Mouse (Mus musculus): Measurements from ENCODE around the gene Pitpnc1. TPM values are rescaled to one million over a fixed set of nuclear protein-coding genes. Genes with fewer than 3 reads are reported as not detected.

Gene Pitpnc1
- polyA plus RNA-seq, 2 experiments, result 3.0 to 5.8 TPM

DNA sequence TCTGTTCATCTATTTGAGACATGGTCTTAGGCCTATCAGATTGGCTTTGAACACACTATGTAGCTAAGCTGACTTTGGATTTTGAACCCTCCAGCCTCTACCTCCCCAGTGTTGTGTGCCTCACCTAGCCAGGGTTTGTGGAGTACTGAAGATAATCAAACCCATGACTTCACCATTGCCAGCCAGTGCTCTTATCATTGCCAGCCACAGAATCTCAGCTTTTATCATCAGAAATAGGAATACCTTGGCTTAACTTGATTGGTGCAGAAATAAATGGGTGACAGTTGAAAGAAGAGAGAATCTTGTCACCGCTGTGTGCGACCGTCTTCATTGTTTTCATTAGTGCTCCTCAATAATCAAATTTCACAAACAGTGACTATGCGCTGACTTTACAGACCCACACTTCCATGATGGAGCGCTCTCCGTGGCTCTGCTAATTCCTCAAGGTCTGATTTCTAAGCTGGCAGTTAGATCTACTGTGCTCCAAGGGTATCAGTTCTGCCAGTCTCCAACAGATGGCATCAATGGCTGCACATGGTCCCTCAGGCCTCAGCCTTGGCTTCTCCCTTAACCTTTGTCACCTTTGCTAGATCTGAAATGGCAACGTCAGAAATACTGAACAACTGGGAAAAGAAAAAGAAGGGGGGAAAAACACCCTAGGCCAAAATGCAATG, 77.2 kb downstream of the Pitpnc1 start:
- H3K27me3 ChIP-seq (ENCODE audit: control insufficient read depth, insufficient read depth, low read length), result no peaks in the 10 kb centered on the region
- H3K36me3 ChIP-seq (replicated peaks; ENCODE audit: control insufficient read depth, insufficient read depth, low read depth), result no peaks in the 10 kb centered on the region
- no peaks in the 10 kb centered on the region for H3K9me3 ChIP-seq (ENCODE audit: control insufficient read depth, low read length)
- H3K4me1 ChIP-seq (replicated peaks; ENCODE audit: control insufficient read depth in 2 of 2, insufficient read depth in 2 of 2, low read length in 1 of 2), result peaks cover 40 to 48% of the 10 kb centered on the region in 2 experiments
- H3K4me2 ChIP-seq (ENCODE audit: low read depth), result no peak overlapping the region
- H3K9ac ChIP-seq (replicated peaks), result no peak overlapping the region
- peak in 1 of 3 experiments; percentile 45 for DNase-seq (ENCODE audit: low read depth in 3 of 3, low spot score in 3 of 3)
- H3K4me3 ChIP-seq (ENCODE audit: insufficient read depth in 1 of 2, low read depth in 2 of 2, low read length in 2 of 2), result no peak overlapping the region
- H3K27ac ChIP-seq, result no peak overlapping the region
- ATAC-seq (ENCODE audit: insufficient read depth), result no peak
- peak; percentile 53 for TF ChIP-seq CTCF (IDR thresholded peaks at IDR 0.05; ENCODE audit: low read depth)
- TF ChIP-seq EP300 (IDR thresholded peaks at IDR 0.05; ENCODE audit: low read depth), result peak; percentile 71
- 47% methylated on average over 7 of the region's 7 CpGs for WGBS (ENCODE audit: insufficient replicate concordance)

DNA sequence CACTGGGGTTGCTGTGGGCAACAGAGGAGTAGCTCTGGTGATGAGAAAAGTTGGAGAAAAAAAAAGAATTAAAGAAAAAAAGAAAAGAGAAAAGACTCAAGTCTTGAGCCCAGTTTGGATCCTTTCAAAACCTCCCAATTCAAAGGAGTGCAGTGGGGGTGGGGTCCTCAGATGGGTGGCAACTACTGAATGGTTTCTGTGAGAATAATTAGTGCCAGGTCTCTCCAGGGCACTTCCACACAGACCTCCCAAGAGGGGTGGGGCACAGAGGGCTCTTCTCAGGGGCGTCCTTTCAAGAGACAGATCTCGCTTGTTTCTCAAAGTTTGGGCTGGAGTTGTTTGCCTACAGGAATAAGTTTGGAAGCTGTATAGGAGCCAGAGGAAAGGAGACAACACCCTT, 80.0 kb downstream of the Pitpnc1 start:
- no peaks in the 10 kb centered on the region for H3K9me3 ChIP-seq (ENCODE audit: control insufficient read depth, low read length)
- H3K27me3 ChIP-seq (ENCODE audit: control insufficient read depth, insufficient read depth, low read length), result no peaks in the 10 kb centered on the region
- TF ChIP-seq EP300 (IDR thresholded peaks at IDR 0.05; ENCODE audit: low read depth) (no peak), CTCF (IDR thresholded peaks at IDR 0.05; ENCODE audit: low read depth) (no peak)
- no peak overlapping the region for H3K9ac ChIP-seq (replicated peaks)
- no peak overlapping the region for H3K4me3 ChIP-seq (ENCODE audit: insufficient read depth in 1 of 2, low read depth in 2 of 2, low read length in 2 of 2)
- DNase-seq (ENCODE audit: low read depth in 3 of 3, low spot score in 3 of 3), result no peak
- 79% methylated on average over 2 of the region's 2 CpGs for WGBS (ENCODE audit: insufficient replicate concordance)
- ATAC-seq (ENCODE audit: insufficient read depth), result no peak
- H3K4me1 ChIP-seq (replicated peaks; ENCODE audit: control insufficient read depth in 2 of 2, insufficient read depth in 2 of 2, low read length in 1 of 2), result peaks cover 12 to 23% of the 10 kb centered on the region in 2 experiments
- no peak overlapping the region for H3K27ac ChIP-seq
- H3K36me3 ChIP-seq (replicated peaks; ENCODE audit: control insufficient read depth, insufficient read depth, low read depth), result no peaks in the 10 kb centered on the region
- no peak overlapping the region for H3K4me2 ChIP-seq (ENCODE audit: low read depth)

DNA sequence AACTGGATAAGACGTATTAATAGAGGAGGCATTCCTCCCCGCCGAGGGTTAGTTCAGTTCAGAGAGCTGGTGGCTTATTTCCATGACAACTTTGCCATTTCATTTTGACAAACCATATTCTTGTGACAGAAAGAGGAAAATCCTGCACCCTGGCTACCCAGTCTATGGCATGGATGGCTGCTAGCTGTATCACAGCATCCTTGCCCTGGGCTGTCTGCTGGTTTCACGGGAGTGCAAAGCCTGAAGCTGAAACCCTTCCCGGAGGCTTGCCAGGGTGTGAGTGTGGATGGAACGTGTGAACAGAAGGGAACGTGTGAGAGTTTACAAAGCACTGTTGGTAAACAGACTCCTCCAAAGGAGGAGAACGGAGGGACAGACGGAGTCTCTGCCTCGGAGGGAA, 80.5 kb downstream of the Pitpnc1 start:
- no peak for TF ChIP-seq EP300 (IDR thresholded peaks at IDR 0.05; ENCODE audit: low read depth)
- no peak for TF ChIP-seq CTCF (IDR thresholded peaks at IDR 0.05; ENCODE audit: low read depth)
- ATAC-seq (ENCODE audit: insufficient read depth) (no peak), DNase-seq (ENCODE audit: low read depth in 3 of 3, low spot score in 3 of 3) (no peak)
- H3K27ac ChIP-seq, result no peak overlapping the region
- WGBS (ENCODE audit: insufficient replicate concordance), result 72% methylated on average over 10 of the region's 10 CpGs
- no peaks in the 10 kb centered on the region for H3K9me3 ChIP-seq (ENCODE audit: control insufficient read depth, low read length)
- H3K27me3 ChIP-seq (ENCODE audit: control insufficient read depth, insufficient read depth, low read length), result no peaks in the 10 kb centered on the region
- H3K4me3 ChIP-seq (ENCODE audit: insufficient read depth in 1 of 2, low read depth in 2 of 2, low read length in 2 of 2), result no peak overlapping the region
- H3K4me2 ChIP-seq (ENCODE audit: low read depth), result no peak overlapping the region
- no peaks in the 10 kb centered on the region for H3K36me3 ChIP-seq (replicated peaks; ENCODE audit: control insufficient read depth, insufficient read depth, low read depth)
- H3K4me1 ChIP-seq (replicated peaks; ENCODE audit: control insufficient read depth in 2 of 2, insufficient read depth in 2 of 2, low read length in 1 of 2), result peaks cover 12 to 21% of the 10 kb centered on the region in 2 experiments
- no peak overlapping the region for H3K9ac ChIP-seq (replicated peaks)

DNA sequence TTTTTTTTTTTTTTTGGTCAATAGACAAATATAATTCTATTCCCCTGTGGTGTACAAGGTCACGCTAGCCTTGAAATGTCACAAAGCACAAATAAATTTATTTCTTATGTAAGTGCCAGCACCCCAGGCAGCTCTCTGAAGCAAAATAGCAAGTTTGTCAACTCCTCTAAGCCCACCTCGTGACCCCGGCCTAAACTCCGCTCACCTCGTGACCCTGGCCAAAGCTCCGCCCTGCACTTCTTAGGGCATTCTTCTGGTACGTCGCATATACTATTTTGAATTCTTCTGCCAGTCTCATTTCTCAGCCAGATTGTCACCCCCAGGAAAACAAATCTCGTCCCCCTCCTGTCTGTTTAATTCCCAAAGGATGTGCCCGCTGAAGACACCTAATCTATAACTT, 84.0 kb downstream of the Pitpnc1 start:
- H3K9me3 ChIP-seq (ENCODE audit: control insufficient read depth, low read length), result no peaks in the 10 kb centered on the region
- ATAC-seq (ENCODE audit: insufficient read depth) (no peak), DNase-seq (ENCODE audit: low read depth in 3 of 3, low spot score in 3 of 3) (no peak)
- TF ChIP-seq EP300 (IDR thresholded peaks at IDR 0.05; ENCODE audit: low read depth) (no peak), CTCF (IDR thresholded peaks at IDR 0.05; ENCODE audit: low read depth) (no peak)
- H3K27ac ChIP-seq, result no peak overlapping the region
- no peak overlapping the region for H3K4me3 ChIP-seq (ENCODE audit: insufficient read depth in 1 of 2, low read depth in 2 of 2, low read length in 2 of 2)
- no peaks in the 10 kb centered on the region for H3K36me3 ChIP-seq (replicated peaks; ENCODE audit: control insufficient read depth, insufficient read depth, low read depth)
- H3K27me3 ChIP-seq (ENCODE audit: control insufficient read depth, insufficient read depth, low read length), result no peaks in the 10 kb centered on the region
- H3K9ac ChIP-seq (replicated peaks), result no peak overlapping the region
- H3K4me1 ChIP-seq (replicated peaks; ENCODE audit: control insufficient read depth in 2 of 2, insufficient read depth in 2 of 2, low read length in 1 of 2), result no peaks in the 10 kb centered on the region
- H3K4me2 ChIP-seq (ENCODE audit: low read depth), result no peak overlapping the region
- WGBS (ENCODE audit: insufficient replicate concordance), result 77% methylated on average over 10 of the region's 10 CpGs

DNA sequence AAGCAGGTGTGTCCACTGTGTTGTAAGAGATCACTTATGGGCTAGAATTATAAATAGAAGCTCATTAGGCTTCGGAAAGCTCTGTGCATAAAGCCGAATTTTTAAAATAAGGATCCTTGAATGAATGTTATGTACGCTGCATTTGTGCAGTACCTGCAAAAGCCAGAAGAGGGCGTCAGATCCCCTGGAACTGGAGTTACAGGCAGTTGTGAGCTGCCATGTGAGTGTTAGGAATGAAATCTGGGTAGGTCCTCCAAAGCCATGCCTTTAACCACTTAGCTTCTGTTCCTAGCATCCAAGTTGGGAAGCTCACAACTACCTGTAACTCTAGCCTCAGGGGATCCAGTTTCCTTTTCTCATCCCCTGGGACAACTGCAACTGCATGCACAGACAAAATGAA, 85.2 kb downstream of the Pitpnc1 start:
- H3K4me1 ChIP-seq (replicated peaks; ENCODE audit: control insufficient read depth in 2 of 2, insufficient read depth in 2 of 2, low read length in 1 of 2), result no peaks in the 10 kb centered on the region
- H3K9ac ChIP-seq (replicated peaks), result no peak overlapping the region
- no peak overlapping the region for H3K4me3 ChIP-seq (ENCODE audit: insufficient read depth in 1 of 2, low read depth in 2 of 2, low read length in 2 of 2)
- H3K27ac ChIP-seq, result no peak overlapping the region
- WGBS (ENCODE audit: insufficient replicate concordance), result 49% methylated on average over 4 of the region's 4 CpGs
- TF ChIP-seq CTCF (IDR thresholded peaks at IDR 0.05; ENCODE audit: low read depth) (peak; percentile 86), EP300 (IDR thresholded peaks at IDR 0.05; ENCODE audit: low read depth) (no peak)
- no peaks in the 10 kb centered on the region for H3K9me3 ChIP-seq (ENCODE audit: control insufficient read depth, low read length)
- ATAC-seq (ENCODE audit: insufficient read depth), result no peak
- no peak overlapping the region for H3K4me2 ChIP-seq (ENCODE audit: low read depth)
- DNase-seq (ENCODE audit: low read depth in 3 of 3, low spot score in 3 of 3), result peak in 1 of 3 experiments; percentile 40
- H3K36me3 ChIP-seq (replicated peaks; ENCODE audit: control insufficient read depth, insufficient read depth, low read depth), result no peaks in the 10 kb centered on the region
- H3K27me3 ChIP-seq (ENCODE audit: control insufficient read depth, insufficient read depth, low read length), result no peaks in the 10 kb centered on the region
